Mouse (Mus musculus) liver, embryonic 11.5 days (tissue): ENCODE measurements around the gene Pigc. TPM values are rescaled to one million over a fixed set of nuclear protein-coding genes. Genes with fewer than 3 reads are reported as not detected.

Experiments
- ATAC-seq: fragments of 200-750 bp; cut with Nextera tagmentation; replicated peaks from 2 replicates; pipeline ENCODE4 v1.8.0; 2017; ENCODE audit warnings: moderate number of reproducible peaks, mild to moderate bottlenecking, moderate TSS enrichment, moderate library complexity; ENCODE audit not compliant: low FRiP score
- DNase-seq: peaks from one replicate; pipeline ENCODE4 v3.0.0-alpha.2; 2017; ENCODE audit warnings: low spot score
- H3K27ac ChIP-seq: fragments of 300-500 bp; sonication (generic); 2 replicates; pipeline ENCODE4 v1.5.1; 2014; ENCODE audit warnings: mild to moderate bottlenecking, low read depth, low read length, control low read depth
- H3K27me3 ChIP-seq: fragments of 300-500 bp; sonication (generic); replicated peaks from 2 replicates; pipeline ENCODE4 v1.6.1; 2014; ENCODE audit warnings: low read length, mixed read lengths; ENCODE audit not compliant: control insufficient read depth, insufficient read depth
- H3K36me3 ChIP-seq: fragments of 300-500 bp; sonication (generic); 2 replicates; pipeline ENCODE4 v1.6.1; 2014; ENCODE audit warnings: mild to moderate bottlenecking, low read length, moderate library complexity, mixed read lengths; ENCODE audit not compliant: control insufficient read depth, insufficient read depth
- H3K4me1 ChIP-seq: fragments of 300-500 bp; sonication (generic); replicated peaks from 2 replicates; pipeline ENCODE4 v1.6.1; 2014; ENCODE audit warnings: low read length, mixed read lengths; ENCODE audit not compliant: control insufficient read depth, insufficient read depth
- H3K4me2 ChIP-seq: fragments of 300-500 bp; sonication (generic); 2 replicates; pipeline ENCODE4 v1.6.1; 2014; ENCODE audit warnings: mild to moderate bottlenecking, control low read depth, moderate library complexity
- H3K4me3 ChIP-seq: fragments of 300-500 bp; sonication (generic); 2 replicates; pipeline ENCODE4 v1.5.1; 2014; ENCODE audit warnings: low read depth, low read length, control low read depth
- H3K9ac ChIP-seq: fragments of 300-500 bp; sonication (generic); 2 replicates; pipeline ENCODE4 v1.6.1; 2014; ENCODE audit warnings: low read depth, low read length, control low read depth
- H3K9me3 ChIP-seq: fragments of 300-500 bp; sonication (generic); 2 replicates; pipeline ENCODE4 v1.6.1; 2016; ENCODE audit warnings: low read length, inconsistent platforms, mixed read lengths; ENCODE audit not compliant: control insufficient read depth
- WGBS: fragments of 180-500 bp; shearing (Covaris S2); extraction: QIAGEN DNeasy Blood & Tissue Kit; methylation state at CpG from one replicate; pipeline ENCODE4 v1.1.7; 2014; 5-methylcytosine and 5-hydroxymethylcytosine counted together
- polyA plus RNA-seq: library from polyadenylated mRNA; unstranded; fragments of >200 nt; fragmentation: Nextera tagmentation; extraction: Ambion mirVana; gene quantifications from 2 replicates; pipeline ENCODE4 v1.2.1, GENCODE M21; 2014

Pigc gene
- polyA plus RNA-seq, 1 experiment from 2014 or later = 25.0 TPM

GRCm38 (mm10) chr1:162009086-162009485, 40.1 kb downstream of the Pigc start:
- H3K4me1 ChIP-seq = peaks cover 5% of the 10 kb centered on the region; the same call in 1 of the 2 replicates
- H3K36me3 ChIP-seq = no peaks in the 10 kb centered on the region
- no peak overlapping the region for H3K4me2 ChIP-seq
- no peak overlapping the region for H3K9ac ChIP-seq
- no peaks in the 10 kb centered on the region for H3K9me3 ChIP-seq
- no peak overlapping the region for H3K27ac ChIP-seq
- DNase-seq (no peak), ATAC-seq (no peak)
- WGBS = 84% methylated on average over 8 of the region's 8 CpGs
- no peak overlapping the region for H3K4me3 ChIP-seq
- H3K27me3 ChIP-seq = no peaks in the 10 kb centered on the region

GRCm38 (mm10) chr1:162011523-162012245, 42.7 kb downstream of the Pigc start:
- Histone ChIP-seq H3K27me3 (no peaks in the 10 kb centered on the region), H3K4me3 (no peak overlapping the region), H3K36me3 (no peaks in the 10 kb centered on the region), H3K4me1 (peaks cover 2% of the 10 kb centered on the region; the same call in 1 of the 2 replicates), H3K9ac (no peak overlapping the region), H3K9me3 (no peaks in the 10 kb centered on the region), H3K27ac (no peak overlapping the region), H3K4me2 (no peak overlapping the region)
- ATAC-seq = no peak
- WGBS = 63% methylated on average over 16 of the region's 16 CpGs
- no peak for DNase-seq

- Histone ChIP-seq H3K4me1 (peaks cover 2% of the 10 kb centered on the region; the same call in 1 of the 2 replicates), H3K27ac (no peak overlapping the region)
- 27% methylated on average over 4 of the region's 4 CpGs for WGBS
Measured at GRCm38 (mm10) chr1:162013561-162013960, 44.6 kb downstream of the Pigc start.

GRCm38 (mm10) chr1:162015247-162015862, 46.4 kb downstream of the Pigc start:
- no peaks in the 10 kb centered on the region for H3K36me3 ChIP-seq
- no peak for DNase-seq
- no peak for ATAC-seq
- no peaks in the 10 kb centered on the region for H3K9me3 ChIP-seq
- H3K4me3 ChIP-seq = no peak overlapping the region
- no peak overlapping the region for H3K27ac ChIP-seq
- peaks cover 2% of the 10 kb centered on the region; the same call in 1 of the 2 replicates for H3K4me1 ChIP-seq
- no peaks in the 10 kb centered on the region for H3K27me3 ChIP-seq
- H3K4me2 ChIP-seq = no peak overlapping the region
- WGBS = 60% methylated on average over 8 of the region's 8 CpGs
- H3K9ac ChIP-seq = no peak overlapping the region

More at GRCm38 (mm10) chr1:162013561-162013960, 44.6 kb downstream of the Pigc start:
- Histone ChIP-seq H3K9ac (no peak overlapping the region), H3K4me2 (no peak overlapping the region), H3K4me3 (no peak overlapping the region), H3K9me3 (no peaks in the 10 kb centered on the region), H3K27me3 (no peaks in the 10 kb centered on the region), H3K36me3 (no peaks in the 10 kb centered on the region)
- no peak for DNase-seq
- ATAC-seq = no peak

- H3K4me2 ChIP-seq = no peak overlapping the region
- no peak for ATAC-seq
- no peaks in the 10 kb centered on the region for H3K9me3 ChIP-seq
- H3K4me3 ChIP-seq = no peak overlapping the region
- peaks cover 2% of the 10 kb centered on the region; the same call in 1 of the 2 replicates for H3K4me1 ChIP-seq
- H3K9ac ChIP-seq = no peak overlapping the region
- 51% methylated on average over 7 of the region's 7 CpGs for WGBS
- no peaks in the 10 kb centered on the region for H3K36me3 ChIP-seq
- no peak for DNase-seq
- no peaks in the 10 kb centered on the region for H3K27me3 ChIP-seq
- H3K27ac ChIP-seq = peak overlapping the region; percentile 69
Measured at GRCm38 (mm10) chr1:162016982-162017381, 48.0 kb downstream of the Pigc start.

- 27% methylated on average over 13 of the region's 13 CpGs for WGBS
- Histone ChIP-seq H3K27me3 (no peaks in the 10 kb centered on the region), H3K9ac (no peak overlapping the region), H3K4me3 (no peak overlapping the region), H3K9me3 (no peaks in the 10 kb centered on the region), H3K27ac (no peak overlapping the region), H3K4me1 (peaks cover 2% of the 10 kb centered on the region; the same call in 1 of the 2 replicates), H3K36me3 (no peaks in the 10 kb centered on the region), H3K4me2 (no peak overlapping the region)
- DNase-seq = no peak
- no peak for ATAC-seq
Measured at GRCm38 (mm10) chr1:162017975-162018600, 49.1 kb downstream of the Pigc start.

GRCm38 (mm10) chr1:162018601-162018977, 49.6 kb downstream of the Pigc start:
- peaks cover 2% of the 10 kb centered on the region; the same call in 1 of the 2 replicates for H3K4me1 ChIP-seq
- no peak overlapping the region for H3K27ac ChIP-seq
- 53% methylated on average over 6 of the region's 6 CpGs for WGBS
- H3K9ac ChIP-seq = no peak overlapping the region
- no peak overlapping the region for H3K4me3 ChIP-seq
- H3K27me3 ChIP-seq = no peaks in the 10 kb centered on the region
- H3K36me3 ChIP-seq = no peaks in the 10 kb centered on the region
- no peaks in the 10 kb centered on the region for H3K9me3 ChIP-seq
- no peak overlapping the region for H3K4me2 ChIP-seq
- DNase-seq (no peak), ATAC-seq (no peak)

- Histone ChIP-seq H3K36me3 (no peaks in the 10 kb centered on the region), H3K9ac (no peak overlapping the region), H3K4me2 (no peak overlapping the region), H3K4me1 (peaks cover 2% of the 10 kb centered on the region; the same call in 1 of the 2 replicates), H3K27me3 (no peaks in the 10 kb centered on the region), H3K9me3 (no peaks in the 10 kb centered on the region), H3K4me3 (no peak overlapping the region), H3K27ac (no peak overlapping the region)
- WGBS = 74% methylated on average over 7 of the region's 7 CpGs
- ATAC-seq = no peak
- no peak for DNase-seq
Measured at GRCm38 (mm10) chr1:162020303-162020731, 51.3 kb downstream of the Pigc start.
